Mouse (Mus musculus): Measurements from ENCODE around the gene Tmcc3.

- TF ChIP-seq CTCF (IDR thresholded peaks at IDR 0.05; ENCODE audit: low read depth) (no peak), EP300 (optimal IDR thresholded peaks at IDR 0.05) (no peak)
These were observed 15.7 kb upstream of the Tmcc3 start for GRCm38 (mm10) chr10:94295923-94296605.

Data from stomach, postnatal 0 days (tissue).